Mouse (Mus musculus) forebrain, postnatal 0 days (tissue): ENCODE measurements around the gene Gm20662. TPM values are rescaled to one million over a fixed set of nuclear protein-coding genes. Genes with fewer than 3 reads are reported as not detected.

Experiments
- ATAC-seq: fragments of 200-750 bp; cut with Nextera tagmentation; 2 replicates; pipeline ENCODE4 v1.8.0; 2017; ENCODE audit warnings: mild to moderate bottlenecking, moderate library complexity
- DNase-seq: peaks from one replicate; pipeline ENCODE4 v3.0.0-alpha.2; 2015
- H3K27ac ChIP-seq: fragments of 300-500 bp; sonication (generic); 2 replicates; pipeline ENCODE4 v1.5.1; 2014; ENCODE audit warnings: low read depth, mild to moderate bottlenecking, antibody characterized with exemption, low read length, moderate library complexity, mixed read lengths
- H3K27me3 ChIP-seq: fragments of 300-500 bp; sonication (generic); 2 replicates; pipeline ENCODE4 v1.6.1; 2014; ENCODE audit warnings: mild to moderate bottlenecking, low read length, mixed read lengths; ENCODE audit not compliant: insufficient read depth
- H3K36me3 ChIP-seq: fragments of 300-500 bp; sonication (generic); 2 replicates; pipeline ENCODE4 v1.6.1; 2014; ENCODE audit warnings: mild to moderate bottlenecking, moderate library complexity; ENCODE audit not compliant: insufficient read depth
- H3K4me1 ChIP-seq: fragments of 300-500 bp; sonication (generic); 2 replicates; pipeline ENCODE4 v1.6.1; 2014; ENCODE audit warnings: antibody characterized with exemption; ENCODE audit not compliant: insufficient read depth
- H3K4me2 ChIP-seq: fragments of 300-500 bp; sonication (generic); 2 replicates; pipeline ENCODE4 v1.6.1; 2014; ENCODE audit warnings: low read depth, mild to moderate bottlenecking, moderate library complexity
- H3K4me3 ChIP-seq: fragments of 300-500 bp; sonication (generic); 2 replicates; pipeline ENCODE4 v1.5.1; 2014; ENCODE audit warnings: low read depth, low read length, mixed read lengths
- H3K9ac ChIP-seq: fragments of 300-500 bp; sonication (generic); 2 replicates; pipeline ENCODE4 v1.6.1; 2014; ENCODE audit warnings: mild to moderate bottlenecking
- H3K9me3 ChIP-seq: fragments of 300-500 bp; sonication (generic); 2 replicates; pipeline ENCODE4 v1.6.1; 2016; ENCODE audit warnings: low read length
- CTCF ChIP-seq: sonication (generic); IDR thresholded peaks from 2 replicates; pipeline ENCODE4 v1.5.1; 2016; ENCODE audit warnings: antibody characterized with exemption, control low read depth, low read depth
- WGBS: fragments of 180-500 bp; shearing (Covaris S2); extraction: QIAGEN DNeasy Blood & Tissue Kit; methylation state at CpG from one replicate; pipeline ENCODE4 v1.1.7; 2014; 5-methylcytosine and 5-hydroxymethylcytosine counted together
- polyA plus RNA-seq: library from polyadenylated mRNA; unstranded; fragments of >200 nt; fragmentation: Nextera tagmentation; extraction: Ambion mirVana; gene quantifications from 2 replicates; pipeline ENCODE4 v1.2.1, GENCODE M21; 2015
- total RNA-seq: library from RNA; depleted of rRNA; stranded (reverse); fragments of >200 nt; gene quantifications from 2 replicates; pipeline ENCODE4 v1.2.3, GENCODE M21; 2014

Gene Gm20662
- total and polyA plus RNA-seq, 2 experiments from 2014 or later, result 7.9 TPM; not detected in 1

- Histone ChIP-seq H3K4me3 (no peak overlapping the region), H3K9ac (no peak overlapping the region), H3K36me3 (peaks cover 31% of the 10 kb centered on the region), H3K4me2 (no peak overlapping the region), H3K9me3 (no peaks in the 10 kb centered on the region), H3K4me1 (no peaks in the 10 kb centered on the region), H3K27me3 (no peaks in the 10 kb centered on the region), H3K27ac (no peak overlapping the region)
- no peak for TF ChIP-seq CTCF
- 90% methylated on average over 5 of the region's 5 CpGs for WGBS
- ATAC-seq, result no peak
- DNase-seq, result no peak
These were observed 36.0 kb downstream of the Gm20662 start for GRCm38 (mm10) chr9:108032126-108032525.

- Histone ChIP-seq H3K9me3 (no peaks in the 10 kb centered on the region), H3K27ac (no peak overlapping the region), H3K9ac (no peak overlapping the region), H3K27me3 (no peaks in the 10 kb centered on the region), H3K4me2 (no peak overlapping the region), H3K4me3 (no peak overlapping the region), H3K4me1 (no peaks in the 10 kb centered on the region), H3K36me3 (peaks cover 31% of the 10 kb centered on the region)
- 98% methylated on average over 2 of the region's 2 CpGs for WGBS
- DNase-seq (no peak), ATAC-seq (no peak)
- no peak for TF ChIP-seq CTCF
These were observed 39.4 kb downstream of the Gm20662 start for GRCm38 (mm10) chr9:108035331-108036156.

- H3K27me3 ChIP-seq, result no peaks in the 10 kb centered on the region
- H3K4me3 ChIP-seq, result no peak overlapping the region
- peaks cover 60% of the 10 kb centered on the region for H3K36me3 ChIP-seq
- WGBS, result 95% methylated on average over 8 of the region's 8 CpGs
- no peak overlapping the region for H3K9ac ChIP-seq
- ATAC-seq, result no peak
- DNase-seq, result no peak
- H3K4me2 ChIP-seq, result no peak overlapping the region
- no peaks in the 10 kb centered on the region for H3K9me3 ChIP-seq
- no peak; the same call in 1 of the 2 replicates for TF ChIP-seq CTCF
- no peaks in the 10 kb centered on the region for H3K4me1 ChIP-seq
- H3K27ac ChIP-seq, result no peak overlapping the region
These were observed 48.8 kb downstream of the Gm20662 start for GRCm38 (mm10) chr9:108044751-108045492.

- Histone ChIP-seq H3K27me3 (no peaks in the 10 kb centered on the region), H3K4me2 (no peak overlapping the region), H3K4me3 (no peak overlapping the region), H3K9ac (no peak overlapping the region), H3K36me3 (peaks cover 56% of the 10 kb centered on the region), H3K27ac (no peak overlapping the region), H3K4me1 (no peaks in the 10 kb centered on the region), H3K9me3 (no peaks in the 10 kb centered on the region)
- no peak for TF ChIP-seq CTCF
- DNase-seq (no peak), ATAC-seq (no peak)
- WGBS, result 87% methylated on average over 4 of the region's 4 CpGs
These were observed 50.4 kb downstream of the Gm20662 start for GRCm38 (mm10) chr9:108046582-108046981.

- DNase-seq (no peak), ATAC-seq (no peak)
- H3K4me2 ChIP-seq, result peak overlapping the region; percentile 61
- H3K27me3 ChIP-seq, result no peaks in the 10 kb centered on the region
- no peaks in the 10 kb centered on the region for H3K9me3 ChIP-seq
- H3K4me3 ChIP-seq, result peak overlapping the region; percentile 81; the same call in 1 of the 2 replicates
- 0 out of 2 replicates have a peak overlapping the region, but pooled peaks have one; percentile 34 for H3K9ac ChIP-seq
- H3K27ac ChIP-seq, result 0 out of 2 replicates have a peak overlapping the region, but pooled peaks have one; percentile 3
- H3K36me3 ChIP-seq, result peaks cover 47% of the 10 kb centered on the region
- H3K4me1 ChIP-seq, result no peaks in the 10 kb centered on the region
- WGBS, result 48% methylated on average over 17 of the region's 17 CpGs
- TF ChIP-seq CTCF, result no peak
These were observed 51.7 kb downstream of the Gm20662 start for GRCm38 (mm10) chr9:108047601-108048565.

GRCm38 (mm10) chr9:108048566-108048955 lies 52.4 kb downstream of the Gm20662 start:
- H3K4me2 ChIP-seq, result peak overlapping the region; percentile 61
- H3K9ac ChIP-seq, result 0 out of 2 replicates have a peak overlapping the region, but pooled peaks have one; percentile 34
- DNase-seq, result peak; percentile 37
- ATAC-seq, result peak; percentile 8
- TF ChIP-seq CTCF, result no peak
- 0 out of 2 replicates have a peak overlapping the region, but pooled peaks have one; percentile 3 for H3K27ac ChIP-seq
- H3K36me3 ChIP-seq, result peaks cover 47% of the 10 kb centered on the region
- peak overlapping the region; percentile 81 for H3K4me3 ChIP-seq
- WGBS, result 3% methylated on average over 19 of the region's 19 CpGs
- H3K27me3 ChIP-seq, result no peaks in the 10 kb centered on the region
- H3K9me3 ChIP-seq, result no peaks in the 10 kb centered on the region
- no peaks in the 10 kb centered on the region for H3K4me1 ChIP-seq
